Mouse (Mus musculus) CH12.LX (cell line): ENCODE results near the gene Patj. TPM values are rescaled to one million over a fixed set of nuclear protein-coding genes. Genes with fewer than 3 reads are reported as not detected.

Experiments
- DNase-seq: peaks from one replicate; pipeline ENCODE4 v3.0.0-alpha.2; 2013; ENCODE audit errors: extremely low read depth
- H3K27ac ChIP-seq: 2 replicates; pipeline ENCODE4 v1.5.1; 2012; ENCODE audit warnings: low read depth, mild to moderate bottlenecking, control low read depth, moderate library complexity; ENCODE audit not compliant: insufficient read depth
- H3K27me3 ChIP-seq: replicated peaks from 2 replicates; pipeline ENCODE3; 2012; ENCODE audit warnings: inconsistent platforms
- H3K36me3 ChIP-seq, 2 experiments: replicated peaks in 1 of 2; 2 replicates each; pipeline versions ENCODE3 to v1.6.1; 2012; ENCODE audit warnings: inconsistent platforms in 1 of 2, low read length in 1 of 2, mild to moderate bottlenecking in 1 of 2, mixed read lengths in 1 of 2, moderate library complexity in 1 of 2; ENCODE audit not compliant: control insufficient read depth in 1 of 2, insufficient read depth in 1 of 2
- H3K4me1 ChIP-seq, 2 experiments: 2 replicates each; pipeline ENCODE4 v1.6.1; 2012; ENCODE audit warnings: inconsistent platforms in 1 of 2, moderate library complexity in 1 of 2; ENCODE audit not compliant: insufficient read depth in 2 of 2, control insufficient read depth in 1 of 2
- H3K4me2 ChIP-seq: 2 replicates; pipeline ENCODE4 v1.6.1; 2012; ENCODE audit warnings: low read depth, mild to moderate bottlenecking, control low read depth; ENCODE audit not compliant: poor library complexity, insufficient read depth, severe bottlenecking
- H3K4me3 ChIP-seq, 3 experiments: fragments of 150-350 bp in 1 of 3; sonication (generic) in 1 of 3; replicated peaks in 1 of 3; 2 replicates each; pipeline versions ENCODE3 to v1.5.1; 2011 to 2012; ENCODE audit warnings: low read depth in 2 of 3, low read length in 2 of 3, mild to moderate bottlenecking in 2 of 3, moderate library complexity in 2 of 3, control low read depth in 1 of 3, improper control_type of control experiment in 1 of 3, inconsistent platforms in 1 of 3, mixed read lengths in 1 of 3; ENCODE audit not compliant: poor library complexity in 1 of 3
- H3K79me2 ChIP-seq: replicated peaks from 2 replicates; pipeline ENCODE4 v1.6.1; 2012; ENCODE audit warnings: mild to moderate bottlenecking, moderate library complexity; ENCODE audit not compliant: control insufficient read depth, poor library complexity, insufficient read depth, severe bottlenecking; ENCODE audit errors: extremely low read depth
- H3K9ac ChIP-seq: 2 replicates; pipeline ENCODE4 v1.6.1; 2012; ENCODE audit warnings: low read depth, mild to moderate bottlenecking, control low read depth, moderate library complexity; ENCODE audit not compliant: insufficient read depth
- H3K9me3 ChIP-seq: replicated peaks from 2 replicates; pipeline ENCODE3; 2012; ENCODE audit warnings: low read length, inconsistent platforms, mixed read lengths
- BHLHE40 ChIP-seq: IDR thresholded peaks from 2 replicates; pipeline ENCODE4 v1.6.1; 2011; ENCODE audit warnings: mild to moderate bottlenecking, low read depth, low read length, improper control_type of control experiment
- CHD1 ChIP-seq: IDR thresholded peaks from 2 replicates; pipeline ENCODE4 v1.6.1; 2012; ENCODE audit warnings: low read depth, low read length, improper control_type of control experiment, inconsistent platforms
- CHD2 ChIP-seq: IDR thresholded peaks from 2 replicates; pipeline ENCODE4 v1.6.1; 2011; ENCODE audit warnings: low read length, improper control_type of control experiment
- CTCF ChIP-seq, 2 experiments: IDR thresholded peaks in 1 of 2; conservative IDR thresholded peaks in 1 of 2; 2 replicates each; pipeline ENCODE4 v1.5.1; 2011 to 2012; ENCODE audit warnings: low read depth in 2 of 2, low read length in 2 of 2, improper control_type of control experiment in 1 of 2, inconsistent platforms in 1 of 2, mild to moderate bottlenecking in 1 of 2, moderate library complexity in 1 of 2
- E2F4 ChIP-seq: IDR thresholded peaks from 2 replicates; pipeline ENCODE4 v1.6.1; 2011; ENCODE audit warnings: low read depth, low read length, improper control_type of control experiment; ENCODE audit not compliant: insufficient replicate concordance
- ELF1 ChIP-seq: IDR thresholded peaks from 2 replicates; pipeline ENCODE4 v1.6.1; 2014; ENCODE audit warnings: low read depth, mild to moderate bottlenecking, inconsistent platforms, low read length, improper control_type of control experiment
- EP300 ChIP-seq: IDR thresholded peaks from 2 replicates; pipeline ENCODE4 v1.6.1; 2011; ENCODE audit warnings: low read length, improper control_type of control experiment
- ETS1 ChIP-seq: conservative IDR thresholded peaks from 2 replicates; pipeline ENCODE4 v1.6.1; 2012; ENCODE audit warnings: low read depth, mild to moderate bottlenecking, inconsistent platforms, low read length, improper control_type of control experiment, moderate library complexity
- GABPA ChIP-seq: IDR thresholded peaks from 2 replicates; pipeline ENCODE4 v1.6.1; 2012; ENCODE audit warnings: low read depth, low read length, improper control_type of control experiment, inconsistent platforms; ENCODE audit not compliant: insufficient replicate concordance
- HCFC1 ChIP-seq: IDR thresholded peaks from 2 replicates; pipeline ENCODE4 v1.6.1; 2012; ENCODE audit warnings: low read depth, mild to moderate bottlenecking, inconsistent platforms, low read length, improper control_type of control experiment
- JUN ChIP-seq: IDR thresholded peaks from 2 replicates; pipeline ENCODE4 v1.6.1; 2011; ENCODE audit warnings: low read depth, mild to moderate bottlenecking, low read length, improper control_type of control experiment, moderate library complexity; ENCODE audit not compliant: insufficient read depth
- JUND ChIP-seq: conservative IDR thresholded peaks from 2 replicates; pipeline ENCODE4 v1.6.1; 2011; ENCODE audit warnings: low read depth, low read length, improper control_type of control experiment
- KAT2A ChIP-seq: IDR thresholded peaks from 2 replicates; pipeline ENCODE4 v1.6.1; 2012; ENCODE audit warnings: low read length, improper control_type of control experiment, inconsistent platforms; ENCODE audit not compliant: insufficient replicate concordance
- MAFK ChIP-seq: IDR thresholded peaks from 2 replicates; pipeline ENCODE4 v1.6.1; 2011; ENCODE audit warnings: low read length, improper control_type of control experiment; ENCODE audit not compliant: insufficient replicate concordance
- MAX ChIP-seq: IDR thresholded peaks from 2 replicates; pipeline ENCODE4 v1.6.1; 2011; ENCODE audit warnings: low read length, improper control_type of control experiment
- MAZ ChIP-seq: IDR thresholded peaks from 2 replicates; pipeline ENCODE4 v1.6.1; 2012; ENCODE audit warnings: low read depth, mild to moderate bottlenecking, inconsistent platforms, low read length, improper control_type of control experiment, moderate library complexity
- MEF2A ChIP-seq: IDR thresholded peaks from 2 replicates; pipeline ENCODE4 v1.6.1; 2014; ENCODE audit warnings: low read depth, mild to moderate bottlenecking, inconsistent platforms, low read length, improper control_type of control experiment, borderline replicate concordance
- PAX5 ChIP-seq: IDR thresholded peaks from 2 replicates; pipeline ENCODE4 v1.6.1; 2012; ENCODE audit warnings: low read length, inconsistent platforms, mixed read lengths
- POLR2A ChIP-seq: IDR thresholded peaks from 2 replicates; pipeline ENCODE4 v1.6.1; 2011; ENCODE audit warnings: low read depth, mild to moderate bottlenecking, improper control_type of control experiment, low read length
- RCOR1 ChIP-seq: conservative IDR thresholded peaks from 2 replicates; pipeline ENCODE4 v1.6.1; 2012; ENCODE audit warnings: low read depth, mild to moderate bottlenecking, inconsistent platforms, low read length, improper control_type of control experiment
- SMC3 ChIP-seq: IDR thresholded peaks from 2 replicates; pipeline ENCODE4 v1.6.1; 2011; ENCODE audit warnings: low read depth, low read length, improper control_type of control experiment
- TBP ChIP-seq: conservative IDR thresholded peaks from 2 replicates; pipeline ENCODE4 v1.6.1; 2011; ENCODE audit warnings: low read depth, low read length, improper control_type of control experiment
- USF2 ChIP-seq: conservative IDR thresholded peaks from 2 replicates; pipeline ENCODE4 v1.6.1; 2011; ENCODE audit warnings: low read depth, low read length, improper control_type of control experiment
- ZNF384 ChIP-seq: IDR thresholded peaks from 2 replicates; pipeline ENCODE4 v1.6.1; 2012; ENCODE audit warnings: low read depth, low read length, improper control_type of control experiment, inconsistent platforms
- dilution Hi-C: fragments of 300-500 bp; cut with MboI; formaldehyde crosslinking; loops from 2 replicates; pipeline ENCODE4 v1.14.3; 2020; ENCODE audit warnings: low sequenced_read_pairs; ENCODE audit not compliant: extremely low pct_unique_long_range_greater_than_20kb, extremely low pct_ligation_motif_present
- in situ Hi-C: fragments of 300-500 bp; cut with MboI; formaldehyde crosslinking; loops from 3 replicates; pipeline ENCODE4 v1.14.3; 2019; ENCODE audit warnings: low sequenced_read_pairs, low pct_ligation_motif_present, low pct_unique_long_range_greater_than_20kb, mixed read lengths
- polyA plus RNA-seq: library from polyadenylated mRNA; unstranded; fragments of >175 nt; gene quantifications from 2 replicates; pipeline ENCODE4 v1.2.1, GENCODE M21; 2012; ENCODE audit warnings: low read depth; ENCODE audit not compliant: insufficient read length
- total RNA-seq, 2 experiments: library from RNA; depleted of rRNA; stranded (reverse); fragments of 300-350 nt in 1 of 2; fragments of >200 nt in 1 of 2; gene quantifications; 2 replicates each; pipeline ENCODE4 v1.2.3; 2012 to 2014

The Patj gene
- total and polyA plus RNA-seq, 3 experiments, result 1.2 to 6.1 (median 2.0) TPM

GRCm38 (mm10) chr4:98622180-98622579 is 226.6 kb downstream of the Patj start:
- Histone ChIP-seq H3K27ac (no peak overlapping the region), H3K9me3 (peaks cover 65% of the 10 kb centered on the region), H3K4me1 (no peaks in the 10 kb centered on the region), H3K4me3 (no peak overlapping the region), H3K9ac (no peak overlapping the region), H3K4me2 (no peak overlapping the region), H3K79me2 (no peaks in the 10 kb centered on the region), H3K27me3 (no peaks in the 10 kb centered on the region), H3K36me3 (no peaks in the 10 kb centered on the region)
- no peak for DNase-seq
- TF ChIP-seq GABPA (no peak), JUN (no peak), MEF2A (no peak), HCFC1 (no peak), MAFK (no peak), POLR2A (no peak), RCOR1 (no peak), ELF1 (no peak), E2F4 (no peak), KAT2A (no peak), MAX (no peak), PAX5 (no peak), JUND (no peak), TBP (no peak), CTCF (conservative IDR thresholded peaks at IDR 0.05 in 1 of 2, IDR thresholded peaks at IDR 0.05 in 1 of 2; ENCODE audit: low read depth in 2 of 2, low read length in 2 of 2) (no peak), ZNF384 (no peak)
- dilution Hi-C loops (no loop called here), in situ Hi-C loops (no loop called here)

GRCm38 (mm10) chr4:98622996-98623673 is 227.6 kb downstream of the Patj start:
- no peak for DNase-seq
- no peak for TF ChIP-seq BHLHE40
- TF ChIP-seq HCFC1, result no peak
- TF ChIP-seq MAZ, result no peak
- TF ChIP-seq PAX5, result no peak
- TF ChIP-seq EP300, result no peak
- TF ChIP-seq ETS1, result no peak
- TF ChIP-seq CHD2, result no peak
- no peak for TF ChIP-seq SMC3
- TF ChIP-seq USF2, result no peak
- TF ChIP-seq CHD1, result no peak
- dilution Hi-C loops, result no loop called here
- Histone ChIP-seq H3K4me2 (no peak overlapping the region), H3K4me3 (no peak overlapping the region), H3K36me3 (no peaks in the 10 kb centered on the region), H3K4me1 (no peaks in the 10 kb centered on the region), H3K27ac (no peak overlapping the region), H3K9me3 (peaks cover 67% of the 10 kb centered on the region), H3K9ac (no peak overlapping the region), H3K27me3 (no peaks in the 10 kb centered on the region), H3K79me2 (no peaks in the 10 kb centered on the region)
- in situ Hi-C loops, result no loop called here
